Mouse (Mus musculus) megakaryocyte, embryonic 14.5 days (primary cell): Measurements from ENCODE around the gene Cisd3.
"Not testable (repeated sequence)": the region's sequence is repeated elsewhere in the genome, so short reads cannot be mapped to it uniquely, and the experiment has no call there.

Experiments
- FLI1 ChIP-seq: IDR thresholded peaks from 2 replicates; pipeline ENCODE4 v1.6.1; 2012; ENCODE audit warnings: low read length, inconsistent platforms, mixed read lengths
- GATA1 ChIP-seq: IDR thresholded peaks from 3 replicates; pipeline ENCODE4 v1.6.1; 2012; ENCODE audit warnings: mixed read lengths, low read length, inconsistent platforms, borderline replicate concordance

GRCm38 (mm10) chr11:97653376-97653775 is 32.2 kb upstream of the Cisd3 start:
- not testable (repeated sequence) for TF ChIP-seq GATA1, FLI1
